Mouse (Mus musculus) MN1 (cell line): Measurements from ENCODE around the gene Grhl1.

Experiments
- DNase-seq: peaks from one replicate; pipeline ENCODE4 v3.0.0-alpha.2; 2016; ENCODE audit warnings: low spot score

The Grhl1 gene

DNA sequence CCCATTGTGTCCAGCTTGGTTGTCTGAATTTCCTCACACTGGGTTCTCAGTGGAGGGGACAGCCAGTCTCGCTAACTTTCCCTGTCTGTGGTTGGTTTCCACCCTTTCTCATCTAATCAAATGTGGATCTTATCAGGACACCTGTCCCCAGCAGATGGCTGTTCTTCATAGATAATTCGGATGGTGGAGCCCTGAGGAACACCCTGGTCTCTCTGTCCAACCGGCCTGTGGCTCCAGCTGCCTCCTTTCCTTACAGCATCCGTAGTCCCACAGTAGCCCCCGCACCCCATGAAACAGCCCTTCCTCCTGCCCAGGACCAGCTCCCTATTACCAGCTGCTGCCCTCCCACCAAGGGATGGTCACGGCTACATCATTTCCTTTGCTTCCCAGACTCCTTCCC is 73.8 kb downstream of the Grhl1 start:
- no peak for DNase-seq

DNA sequence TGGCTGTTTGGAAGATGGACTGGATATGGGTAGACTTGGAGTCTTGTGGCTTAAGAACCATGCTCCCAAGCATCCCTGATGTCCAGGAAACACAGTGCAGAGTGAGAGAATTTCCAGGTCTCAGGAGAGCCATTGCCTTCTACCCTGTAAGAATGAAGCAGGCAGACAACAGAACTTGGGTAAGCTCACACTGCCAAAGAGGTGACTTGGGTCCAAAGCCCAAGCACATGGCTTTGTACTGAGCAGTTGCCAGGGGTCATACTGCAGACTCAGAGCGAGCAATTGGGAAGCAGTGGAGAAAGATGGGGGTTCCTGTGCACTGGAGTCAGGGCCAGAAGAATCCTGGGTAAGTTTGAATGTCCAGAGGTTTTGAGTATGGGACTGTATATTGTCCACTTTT is 76.0 kb downstream of the Grhl1 start:
- no peak for DNase-seq

- DNase-seq, result no peak
These were observed 78.5 kb downstream of the Grhl1 start for GRCm38 (mm10) chr12:24650415-24651062.

GRCm38 (mm10) chr12:24651063-24651557 is 79.0 kb downstream of the Grhl1 start, which contains the start of gene Klf11:
Gene Klf11 (plus strand): TSS chr12:24651274.
- peak; percentile 99 for DNase-seq

DNA sequence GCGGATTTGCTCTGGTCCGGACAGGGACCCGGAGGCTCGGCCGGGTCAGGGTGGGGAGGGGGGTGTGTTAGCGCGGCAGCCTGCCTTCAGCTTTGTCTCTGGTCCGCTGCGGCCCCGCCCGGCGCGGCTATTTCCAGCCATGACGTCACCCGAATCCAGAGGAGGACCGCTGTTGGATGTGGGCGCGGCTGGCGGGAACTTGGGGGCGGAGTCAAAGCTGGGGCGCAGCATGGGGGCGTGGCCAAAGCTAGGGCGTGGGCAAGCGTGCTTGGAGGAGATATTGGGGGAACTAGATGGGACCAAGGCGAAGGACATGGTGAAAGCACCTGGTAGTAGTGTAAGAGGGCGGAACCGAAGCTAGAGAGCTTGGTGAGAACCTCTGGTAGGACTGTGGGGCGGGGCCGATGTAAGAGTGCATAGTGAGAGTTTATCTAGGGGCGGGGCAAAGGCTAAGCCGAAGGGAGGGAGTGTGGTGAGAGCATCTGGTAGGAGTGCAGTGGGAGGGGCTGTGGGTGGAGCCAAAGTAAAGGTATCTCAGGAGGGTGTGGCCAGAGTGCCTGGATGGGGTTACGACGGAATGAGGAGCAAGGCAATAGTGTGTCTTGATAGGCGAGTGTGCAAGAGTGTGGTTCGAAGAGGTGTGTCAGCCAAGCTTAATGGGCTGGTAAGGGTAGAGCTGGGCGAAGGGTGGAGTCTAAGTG is 79.7 kb downstream of the Grhl1 start:
- DNase-seq, result peak; percentile 95

DNA sequence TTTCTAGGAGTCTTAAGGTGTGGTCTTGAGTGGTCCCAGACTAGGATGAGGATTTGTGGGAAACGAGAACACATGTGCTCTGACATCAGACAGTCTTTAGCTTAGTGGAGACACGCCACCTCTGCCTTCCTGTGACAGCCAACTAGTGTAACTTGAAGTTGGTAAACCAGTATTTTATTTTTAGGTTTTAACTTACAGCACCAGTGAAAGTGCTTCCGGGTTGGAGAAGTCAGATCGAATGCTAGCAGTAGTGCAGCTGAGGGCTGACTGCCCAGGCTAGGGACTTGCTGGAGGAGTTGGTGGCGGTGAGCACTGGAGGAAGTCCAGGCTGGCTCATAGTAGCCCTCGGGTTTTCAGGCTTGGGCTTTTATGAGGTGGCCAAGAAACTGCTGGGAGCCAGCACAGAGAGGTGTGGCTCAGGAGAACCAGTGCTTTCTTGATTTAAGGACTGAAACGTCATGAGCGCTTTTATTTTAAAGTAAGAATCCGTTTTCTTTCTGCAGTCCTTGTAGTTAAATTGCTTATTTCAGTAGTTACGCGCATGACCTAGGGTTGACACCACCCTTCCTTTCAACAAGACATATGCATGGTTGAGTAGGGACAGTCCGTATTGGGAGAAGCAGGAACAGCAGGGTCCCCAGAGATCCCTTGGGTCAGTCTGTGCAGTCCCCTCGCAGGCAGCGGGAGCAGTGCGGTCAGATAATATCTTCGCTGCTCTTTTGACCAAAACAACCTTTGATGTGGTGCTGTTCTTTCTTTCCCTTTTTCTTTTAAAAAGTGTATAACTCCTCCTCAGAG is 82.2 kb downstream of the Grhl1 start:
- DNase-seq, result no peak

- DNase-seq, result no peak
These were observed 84.4 kb downstream of the Grhl1 start for GRCm38 (mm10) chr12:24656436-24656835.

DNA sequence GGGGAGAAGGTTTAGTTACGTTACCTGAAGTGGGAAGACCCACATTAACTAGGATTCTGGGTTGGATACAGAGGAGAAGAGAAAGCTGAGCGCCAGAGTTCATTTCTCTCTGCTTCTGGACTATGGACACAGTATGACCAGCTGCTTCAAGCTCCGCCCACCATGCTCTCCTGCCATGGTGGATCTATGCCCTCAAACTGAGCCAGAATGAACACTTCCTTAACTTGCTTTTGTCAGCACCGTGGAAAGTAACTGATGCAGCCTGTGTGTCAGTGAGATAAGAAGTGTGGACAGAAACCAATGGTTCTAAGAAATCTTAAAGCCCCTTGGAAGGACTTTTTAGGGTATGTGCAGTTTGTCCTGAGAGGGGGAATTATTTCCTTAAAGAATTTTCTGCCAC is 86.9 kb downstream of the Grhl1 start:
- no peak for DNase-seq

- no peak for DNase-seq
These were observed 87.8 kb downstream of the Grhl1 start for GRCm38 (mm10) chr12:24659923-24660322.

DNA sequence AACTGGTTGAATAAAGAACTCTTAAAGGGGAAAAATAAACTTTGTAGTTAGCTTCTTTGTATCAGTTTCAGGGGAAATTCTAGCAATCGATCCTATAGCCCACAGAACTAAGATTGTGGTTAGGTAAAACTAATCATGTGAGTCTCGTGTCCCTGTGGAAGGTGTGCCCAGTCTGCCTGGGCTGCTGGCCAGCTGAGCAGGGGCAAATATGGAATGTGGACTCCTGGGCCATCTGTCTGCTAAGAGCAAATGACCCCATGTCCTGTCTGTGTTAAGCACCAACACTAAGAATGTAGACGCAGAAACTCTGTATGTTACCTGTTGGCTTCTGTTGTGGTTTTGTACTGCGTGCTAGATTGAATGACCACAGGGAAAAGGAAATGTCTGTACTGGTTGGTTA is 89.0 kb downstream of the Grhl1 start:
- no peak for DNase-seq

- DNase-seq, result no peak
These were observed 90.0 kb downstream of the Grhl1 start for GRCm38 (mm10) chr12:24662131-24662530.
